ENCODE assay signal across 8 mouse cellular contexts in genomic region chr5:4948090-4948954, GRCm38 (mm10).
DNase-seq lines count a peak whose midpoint lies in the region; ATAC-seq and TF ChIP-seq lines count a peak whose summit lies in the region.

No protein-coding gene starts in this region.

- no peaks in the 10 kb centered on the region for H3K27me3 ChIP-seq in embryonic facial prominence, embryonic 11.5 days (ENCODE audit: control insufficient read depth, insufficient read depth, low read length)
- H3K27me3 ChIP-seq in embryonic facial prominence, embryonic 10.5 days (replicated peaks; ENCODE audit: low read depth, poor library complexity, severe bottlenecking): no peaks in the 10 kb centered on the region
- no peaks in the 10 kb centered on the region for H3K27me3 ChIP-seq in lung, embryonic 14.5 days (ENCODE audit: insufficient read depth, low read length)
- H3K27me3 ChIP-seq in forebrain, embryonic 14.5 days (replicated peaks; ENCODE audit: control insufficient read depth, insufficient read depth, low read length): no peaks in the 10 kb centered on the region
- H3K27me3 ChIP-seq in neural tube, embryonic 15.5 days (replicated peaks): no peaks in the 10 kb centered on the region

- no peak overlapping the region for H3K9ac ChIP-seq in embryonic facial prominence, embryonic 11.5 days (replicated peaks; ENCODE audit: low read length)
- H3K9ac ChIP-seq in lung, embryonic 14.5 days: no peak overlapping the region
- H3K9ac ChIP-seq in forebrain, embryonic 14.5 days (ENCODE audit: low read length): no peak overlapping the region
- no peak overlapping the region for H3K9ac ChIP-seq in neural tube, embryonic 15.5 days (replicated peaks)

- peak; percentile 54 for TF ChIP-seq CTCF in lung, embryonic 14.5 days (IDR thresholded peaks at IDR 0.05; ENCODE audit: low read depth)

- WGBS in embryonic facial prominence, embryonic 11.5 days: 62% methylated on average over 3 of the region's 3 CpGs
- WGBS in embryonic facial prominence, embryonic 10.5 days: 68% methylated on average over 3 of the region's 3 CpGs
- WGBS in lung, embryonic 14.5 days: 64% methylated on average over 3 of the region's 3 CpGs
- WGBS in forebrain, embryonic 14.5 days: 52% methylated on average over 3 of the region's 3 CpGs
- WGBS in neural tube, embryonic 15.5 days: 46% methylated on average over 3 of the region's 3 CpGs

- DNase-seq in embryonic facial prominence, embryonic 11.5 days (ENCODE audit: low spot score): peak; percentile 66
- no peak for DNase-seq in embryonic facial prominence, embryonic 10.5 days (ENCODE audit: low spot score)
- DNase-seq in lung, embryonic 14.5 days: peak; percentile 87
- no peak for DNase-seq in lung, postnatal 14 days
- DNase-seq in forebrain, embryonic 14.5 days (ENCODE audit: low spot score): peak; percentile 82
- no peak for DNase-seq in adrenal gland, adult 8-10 months
- DNase-seq in urinary bladder, postnatal 25 days (ENCODE audit: low spot score): no peak

- H3K4me2 ChIP-seq in embryonic facial prominence, embryonic 11.5 days (ENCODE audit: low read depth, low read length): no peak overlapping the region
- H3K4me2 ChIP-seq in lung, embryonic 14.5 days: no peak overlapping the region
- H3K4me2 ChIP-seq in forebrain, embryonic 14.5 days (ENCODE audit: low read length): no peak overlapping the region
- no peak overlapping the region for H3K4me2 ChIP-seq in neural tube, embryonic 15.5 days

- H3K27ac ChIP-seq in embryonic facial prominence, embryonic 11.5 days (replicated peaks; ENCODE audit: low read depth, low read length): no peak overlapping the region
- H3K27ac ChIP-seq in embryonic facial prominence, embryonic 10.5 days (replicated peaks): no peak overlapping the region
- no peak overlapping the region for H3K27ac ChIP-seq in lung, embryonic 14.5 days (ENCODE audit: low read depth)
- no peak overlapping the region for H3K27ac ChIP-seq in forebrain, embryonic 14.5 days (ENCODE audit: low read depth, low read length)
- H3K27ac ChIP-seq in neural tube, embryonic 15.5 days (replicated peaks): no peak overlapping the region

- H3K36me3 ChIP-seq in embryonic facial prominence, embryonic 11.5 days (replicated peaks; ENCODE audit: control insufficient read depth, insufficient read depth, low read depth, low read length): no peaks in the 10 kb centered on the region
- no peaks in the 10 kb centered on the region for H3K36me3 ChIP-seq in embryonic facial prominence, embryonic 10.5 days (replicated peaks)
- H3K36me3 ChIP-seq in lung, embryonic 14.5 days (ENCODE audit: insufficient read depth): no peaks in the 10 kb centered on the region
- H3K36me3 ChIP-seq in forebrain, embryonic 14.5 days (ENCODE audit: control insufficient read depth, insufficient read depth, low read length): no peaks in the 10 kb centered on the region
- no peaks in the 10 kb centered on the region for H3K36me3 ChIP-seq in neural tube, embryonic 15.5 days

- no peak for ATAC-seq in embryonic facial prominence, embryonic 11.5 days (replicated peaks; ENCODE audit: insufficient number of reproducible peaks, low FRiP score, low TSS enrichment, low read depth)
- no peak for ATAC-seq in lung, embryonic 14.5 days (ENCODE audit: insufficient read depth)
- peak; percentile 67 for ATAC-seq in forebrain, embryonic 14.5 days
- ATAC-seq in neural tube, embryonic 15.5 days (ENCODE audit: low FRiP score): peak; percentile 60

- no peaks in the 10 kb centered on the region for H3K4me1 ChIP-seq in embryonic facial prominence, embryonic 11.5 days (ENCODE audit: control insufficient read depth, insufficient read depth, low read length)
- H3K4me1 ChIP-seq in embryonic facial prominence, embryonic 10.5 days: no peaks in the 10 kb centered on the region
- H3K4me1 ChIP-seq in lung, embryonic 14.5 days (ENCODE audit: insufficient read depth): peaks cover 6% of the 10 kb centered on the region; the same call in 1 of the 2 replicates
- H3K4me1 ChIP-seq in forebrain, embryonic 14.5 days (ENCODE audit: control insufficient read depth, insufficient read depth, low read length): no peaks in the 10 kb centered on the region
- no peaks in the 10 kb centered on the region for H3K4me1 ChIP-seq in neural tube, embryonic 15.5 days

- no peaks in the 10 kb centered on the region for H3K9me3 ChIP-seq in embryonic facial prominence, embryonic 11.5 days (replicated peaks; ENCODE audit: control insufficient read depth, low read length)
- no peaks in the 10 kb centered on the region for H3K9me3 ChIP-seq in embryonic facial prominence, embryonic 10.5 days
- no peaks in the 10 kb centered on the region for H3K9me3 ChIP-seq in lung, embryonic 14.5 days (ENCODE audit: low read depth, low read length)
- H3K9me3 ChIP-seq in forebrain, embryonic 14.5 days (replicated peaks; ENCODE audit: control insufficient read depth, low read length): no peaks in the 10 kb centered on the region
- no peaks in the 10 kb centered on the region for H3K9me3 ChIP-seq in neural tube, embryonic 15.5 days (replicated peaks)

- no peak overlapping the region for H3K4me3 ChIP-seq in embryonic facial prominence, embryonic 11.5 days (ENCODE audit: low read depth, low read length)
- H3K4me3 ChIP-seq in embryonic facial prominence, embryonic 10.5 days: no peak overlapping the region
- H3K4me3 ChIP-seq in lung, embryonic 14.5 days (ENCODE audit: low read depth, low read length): no peak overlapping the region
- H3K4me3 ChIP-seq in forebrain, embryonic 14.5 days (ENCODE audit: low read depth, low read length): no peak overlapping the region
- H3K4me3 ChIP-seq in neural tube, embryonic 15.5 days (replicated peaks): no peak overlapping the region

Comparison
In these comparisons a context has a peak if more than half of its experiments do, and no peak if none do; other contexts are left out.
1. DNase-seq: peak in embryonic facial prominence, embryonic 11.5 days (single experiment), lung, embryonic 14.5 days (single experiment) and forebrain, embryonic 14.5 days (single experiment); none in embryonic facial prominence, embryonic 10.5 days (single experiment), lung, postnatal 14 days (single experiment), adrenal gland, adult 8-10 months (single experiment) and urinary bladder, postnatal 25 days (single experiment).
2. ATAC-seq: peak in forebrain, embryonic 14.5 days (single experiment) and neural tube, embryonic 15.5 days (single experiment); none in embryonic facial prominence, embryonic 11.5 days (single experiment) and lung, embryonic 14.5 days (single experiment).